Mouse (Mus musculus): ENCODE data around the gene Sppl3.

Sppl3 gene

DNA sequence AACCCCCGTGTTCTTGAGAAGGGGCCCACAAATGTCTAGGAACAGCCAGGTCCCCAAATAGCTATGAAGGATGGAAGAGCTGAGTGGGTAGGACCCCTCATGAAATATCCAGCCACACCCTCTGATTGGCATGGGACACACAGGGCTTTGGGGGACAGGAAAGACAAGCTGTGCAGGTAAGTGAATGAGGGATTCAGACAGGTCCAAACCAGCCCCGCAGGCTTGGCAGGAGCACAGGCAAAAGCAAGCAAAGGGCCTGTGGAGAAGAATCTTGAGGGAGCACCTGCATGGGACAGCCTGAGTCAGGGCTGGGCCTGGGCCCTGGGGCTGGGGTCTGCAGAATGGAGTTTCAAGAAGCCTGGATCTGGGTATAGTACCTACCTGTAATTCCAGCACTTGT, 10.4 kb upstream of the Sppl3 start:
- no peak for DNase-seq

DNA sequence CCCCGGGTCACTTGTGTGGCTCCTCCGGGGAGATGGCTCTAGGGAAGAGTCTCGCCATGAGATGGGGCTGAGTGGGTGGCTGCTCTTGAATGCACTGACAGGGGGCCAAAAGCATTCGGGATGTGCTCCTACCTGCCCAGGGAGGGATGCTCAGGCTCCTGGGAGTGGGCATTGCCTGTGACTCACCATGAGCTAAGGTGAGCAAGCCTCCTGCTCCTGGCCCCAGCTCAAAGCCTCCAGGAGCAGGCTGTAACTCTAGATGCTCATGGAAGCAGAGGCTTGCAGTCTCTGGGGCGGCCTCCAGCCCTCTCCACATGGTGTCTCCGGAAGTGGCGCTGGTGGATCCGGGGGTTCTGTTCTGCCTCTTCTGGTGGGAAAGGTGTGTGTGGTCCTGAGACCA, 9.5 kb upstream of the Sppl3 start:
- DNase-seq = no peak

DNA sequence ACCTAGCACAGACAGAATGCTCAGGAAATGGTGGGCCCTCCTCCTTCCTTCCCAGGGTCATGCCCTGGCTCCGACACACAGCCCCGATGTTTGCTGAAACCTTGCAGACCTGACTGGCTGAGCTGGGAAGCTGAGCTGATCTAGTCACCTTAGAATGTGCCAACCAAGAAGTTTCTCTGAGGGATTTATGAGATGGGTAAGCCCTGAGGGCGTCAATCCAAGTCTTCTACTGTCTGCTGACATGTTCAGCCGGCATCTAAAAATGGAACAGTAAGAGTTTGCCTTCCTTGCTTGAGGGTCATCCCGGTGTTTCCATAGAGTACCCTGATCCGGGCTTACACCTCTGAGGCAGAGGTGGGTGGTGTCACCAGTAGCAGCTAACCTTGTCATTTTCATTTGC, 8.2 kb upstream of the Sppl3 start:
- no peak for DNase-seq

DNA sequence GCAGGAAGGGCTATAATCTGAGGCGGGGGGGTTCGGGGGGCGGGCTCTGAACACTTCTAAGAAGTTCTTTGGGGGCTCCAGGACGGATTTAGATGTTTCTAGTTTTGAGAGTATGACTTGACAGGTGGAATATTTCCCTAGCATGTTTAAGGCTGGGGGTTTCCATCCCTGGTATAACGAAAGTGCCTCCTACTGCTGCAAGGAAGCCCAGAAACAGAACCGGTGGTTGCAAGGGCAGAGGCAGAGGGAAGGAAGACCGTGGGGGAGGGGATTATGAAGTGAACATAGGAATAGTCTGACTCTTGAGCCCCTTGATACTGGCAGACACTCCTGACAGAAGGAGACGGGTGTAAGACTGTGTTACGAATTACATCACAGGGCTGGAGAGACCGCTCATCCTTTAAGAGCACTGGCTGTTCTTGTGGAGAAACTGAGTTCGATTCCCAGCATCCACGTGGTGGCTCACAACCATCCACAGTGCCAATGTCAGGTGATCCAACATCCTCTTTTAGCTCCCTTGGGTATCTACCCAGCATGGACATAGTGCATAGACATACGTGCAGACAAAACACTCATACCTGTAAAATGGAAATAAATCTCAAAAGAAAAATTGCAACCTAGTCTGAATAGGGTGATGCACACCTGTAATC, 7.6 kb upstream of the Sppl3 start:
- no peak for DNase-seq

DNA sequence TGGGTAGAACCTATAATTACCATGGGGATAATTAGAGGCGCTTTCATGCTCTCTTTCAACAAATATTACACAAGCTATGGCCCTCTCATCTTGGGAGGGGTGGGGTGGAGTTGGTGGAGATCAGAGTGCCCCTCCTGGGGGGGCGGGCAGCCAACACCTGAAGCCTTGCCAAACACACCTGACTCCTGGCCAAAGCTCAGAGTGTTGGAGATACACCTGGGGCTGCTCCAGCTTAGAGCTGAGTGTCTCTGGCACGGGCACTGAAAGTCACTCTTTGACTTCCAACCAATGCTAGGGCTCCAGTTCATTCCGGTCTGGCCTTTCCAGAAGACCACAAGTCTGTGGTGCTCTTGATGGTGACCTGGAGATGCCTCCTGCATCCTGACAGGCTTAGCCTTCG, 3.2 kb upstream of the Sppl3 start:
- DNase-seq = no peak

DNA sequence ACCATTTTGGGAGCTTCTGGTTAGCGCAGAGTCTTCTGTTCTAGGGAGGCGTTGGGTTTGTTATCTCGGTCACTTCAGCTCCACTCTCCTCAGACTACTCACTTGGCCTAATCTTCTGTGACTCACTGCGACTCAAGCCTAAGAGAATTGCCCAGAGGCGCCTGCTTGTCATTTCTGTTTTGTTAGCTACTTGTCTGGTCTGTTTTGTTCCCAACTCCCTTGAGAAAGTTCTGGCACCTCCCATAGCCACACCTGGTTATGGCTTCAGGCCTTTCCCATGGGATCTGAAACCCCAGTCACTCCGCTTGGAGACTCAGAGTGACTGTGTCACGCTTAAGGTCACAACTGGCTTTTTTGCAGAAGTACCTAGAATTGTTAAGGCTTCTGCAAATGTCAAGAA, 2.6 kb upstream of the Sppl3 start:
- DNase-seq = no peak

DNA sequence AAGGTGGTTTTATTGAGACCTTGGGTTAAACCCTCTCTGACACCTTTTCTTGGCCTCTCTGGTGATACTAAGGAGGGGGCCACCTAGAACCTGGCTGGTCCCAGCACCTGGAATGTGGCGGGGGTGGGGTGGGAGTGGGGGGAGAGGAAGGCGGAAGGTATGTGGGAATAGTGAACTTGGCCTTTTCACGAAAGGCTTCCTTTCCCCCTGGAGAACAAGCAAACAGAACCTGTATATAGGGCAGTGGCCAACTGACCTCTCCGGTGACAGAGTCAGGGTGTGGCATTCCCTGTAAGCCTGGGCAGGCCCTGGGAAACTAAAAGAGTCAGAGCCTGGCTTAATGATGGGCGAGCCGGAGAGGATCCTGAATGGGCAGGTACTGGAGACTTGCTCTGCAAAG, 1.8 kb upstream of the Sppl3 start:
- DNase-seq = no peak

DNA sequence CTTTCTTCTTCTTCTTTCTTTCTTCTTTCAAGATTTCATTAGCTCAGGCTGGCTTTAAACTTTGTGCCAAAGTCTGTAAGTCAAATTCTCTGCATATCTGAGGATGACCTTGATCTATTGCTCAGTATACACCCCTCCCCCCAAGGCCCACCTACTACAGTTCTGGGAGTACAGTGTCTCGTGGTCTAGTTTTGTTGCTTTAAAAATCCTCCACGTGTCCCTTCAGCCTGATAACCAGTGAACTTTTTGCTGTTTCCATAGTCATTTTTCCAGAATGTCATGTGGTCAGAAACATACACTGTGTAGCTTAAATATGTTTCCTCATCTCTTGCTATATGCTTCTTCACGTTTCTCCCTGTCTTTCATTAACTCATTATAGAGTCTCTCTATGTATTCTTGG, 976 bp upstream of the Sppl3 start:
- no peak for DNase-seq

DNA sequence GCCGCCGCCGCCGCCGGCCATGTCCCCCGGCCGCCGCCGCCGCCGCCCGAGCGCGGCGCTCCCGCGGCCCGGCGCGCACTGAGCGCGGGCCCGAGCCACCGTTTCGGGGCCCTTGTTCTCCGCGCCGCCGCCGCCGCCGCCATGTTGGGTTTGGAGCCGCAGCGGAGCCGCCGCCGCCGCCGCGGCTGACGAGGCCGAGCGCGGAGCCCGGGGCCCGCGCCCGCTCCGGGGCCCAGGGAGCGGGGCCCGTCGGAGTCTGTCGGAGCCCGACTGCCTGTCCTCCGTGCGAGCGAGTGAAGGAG, 231 bp downstream of the Sppl3 start:
- DNase-seq = no peak

DNA sequence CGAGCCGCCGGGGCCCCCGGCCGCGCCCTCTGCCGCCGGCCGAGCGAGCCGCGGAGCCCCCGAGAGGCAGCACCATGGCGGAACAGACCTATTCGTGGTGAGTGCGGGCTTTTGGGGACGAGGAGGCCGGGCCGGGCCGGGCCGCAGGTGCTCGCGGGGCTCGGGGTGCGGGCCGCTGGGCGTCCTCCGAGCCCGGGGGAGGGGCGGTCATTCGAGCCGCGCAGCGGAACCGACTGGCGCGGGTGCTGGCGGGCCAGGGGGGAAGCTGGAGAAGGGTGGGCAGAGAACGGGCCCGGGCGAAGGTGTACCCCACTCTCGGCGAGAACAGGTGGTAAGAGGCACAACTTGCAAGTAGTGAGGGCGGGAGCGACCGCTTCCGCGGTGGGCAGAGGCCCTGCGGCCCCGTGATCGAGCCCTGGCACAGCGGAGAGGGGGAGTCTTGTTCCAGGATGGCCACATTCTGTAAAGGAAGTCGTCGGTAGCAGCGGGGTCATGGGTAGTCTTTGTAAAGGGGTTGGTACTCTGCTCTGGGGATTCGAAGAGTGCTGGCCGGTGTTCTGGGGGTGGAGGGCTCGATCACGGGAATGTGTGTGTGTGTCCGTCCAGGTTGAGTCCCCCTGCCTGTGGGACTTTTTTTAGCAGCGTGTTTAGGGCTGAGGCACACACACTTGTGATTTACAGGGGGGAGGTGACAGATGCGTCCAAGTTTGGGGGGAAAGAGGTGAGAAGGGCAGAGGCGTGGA, 753 bp downstream of the Sppl3 start:
- DNase-seq = peak; percentile 69 to 70

DNA sequence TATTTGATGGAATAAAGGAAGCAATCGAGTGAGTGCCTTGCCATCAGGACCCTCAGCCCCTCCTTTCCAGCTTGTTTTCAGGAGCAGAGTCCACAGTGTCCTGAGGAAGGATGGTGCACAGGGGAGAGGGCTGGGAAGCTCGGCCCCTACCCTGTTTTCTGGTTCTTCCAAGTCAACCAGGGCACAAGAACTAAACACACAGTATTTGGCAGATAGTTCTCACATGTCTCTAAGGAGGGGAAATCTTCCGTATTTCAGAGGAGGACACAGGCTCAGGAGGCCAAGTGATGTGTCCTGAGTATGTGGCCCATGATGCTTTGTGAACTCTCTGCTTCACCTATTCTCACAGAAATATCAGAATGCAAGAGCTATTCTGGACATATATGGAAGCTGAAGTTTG, 2.5 kb downstream of the Sppl3 start:
- no peak for DNase-seq

DNA sequence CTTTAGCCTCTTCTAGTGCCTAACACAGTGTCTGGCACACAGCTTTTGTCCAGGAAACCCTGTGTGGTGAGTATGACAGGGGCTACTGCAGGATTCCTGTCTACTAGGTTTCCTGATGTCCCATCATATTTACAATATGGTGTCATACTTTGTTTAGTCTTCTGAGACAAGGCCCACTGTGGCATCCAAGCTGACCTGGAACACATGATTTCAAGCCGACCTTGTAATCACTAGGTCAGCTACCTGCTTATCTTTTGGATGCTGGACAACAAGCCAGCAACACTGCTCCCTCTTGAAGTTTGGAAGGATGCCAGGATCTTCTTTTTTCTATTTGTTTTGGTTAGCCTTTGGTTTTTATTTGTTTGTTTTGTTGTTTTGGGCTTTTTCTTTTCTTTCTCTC, 3.6 kb downstream of the Sppl3 start:
- DNase-seq = no peak

DNA sequence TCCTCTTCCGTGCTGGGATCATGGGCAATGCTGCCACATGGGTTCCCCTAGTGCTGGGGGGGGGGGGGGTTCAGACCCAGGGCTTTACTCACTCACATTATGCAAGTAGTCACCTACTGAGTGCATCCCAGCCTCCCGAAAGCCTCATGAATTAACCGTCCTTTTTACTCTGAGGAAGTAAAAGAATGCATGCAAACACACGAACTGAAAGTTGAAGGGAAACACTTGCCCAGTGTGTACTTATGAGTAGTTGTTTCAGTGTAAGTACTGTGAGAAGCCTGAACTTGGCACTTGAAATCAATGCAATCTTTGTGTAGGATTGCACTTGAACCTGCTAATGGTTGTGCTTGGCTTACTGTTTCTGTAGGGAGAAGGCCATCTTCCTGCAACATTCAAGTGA, 4.2 kb downstream of the Sppl3 start:
- no peak for DNase-seq

DNA sequence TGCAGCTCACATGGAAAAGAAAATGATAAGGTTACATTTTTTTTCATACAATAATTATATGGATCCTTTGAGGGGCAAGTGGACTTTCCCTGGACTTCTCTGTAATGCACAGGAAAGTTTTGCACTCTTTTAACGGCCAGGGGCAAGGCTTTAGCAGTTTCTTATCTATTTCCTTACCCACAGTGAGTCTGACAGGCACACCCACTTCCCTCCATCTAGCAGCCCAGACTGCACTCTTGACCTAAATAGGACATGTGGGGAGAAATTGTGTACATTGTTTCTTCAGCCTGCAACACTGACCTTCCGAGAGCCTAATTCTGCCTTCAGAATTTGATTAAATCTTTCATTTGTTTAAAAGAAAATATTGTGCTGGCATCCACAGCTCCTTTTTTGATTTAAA, 7.3 kb downstream of the Sppl3 start:
- DNase-seq = no peak

DNA sequence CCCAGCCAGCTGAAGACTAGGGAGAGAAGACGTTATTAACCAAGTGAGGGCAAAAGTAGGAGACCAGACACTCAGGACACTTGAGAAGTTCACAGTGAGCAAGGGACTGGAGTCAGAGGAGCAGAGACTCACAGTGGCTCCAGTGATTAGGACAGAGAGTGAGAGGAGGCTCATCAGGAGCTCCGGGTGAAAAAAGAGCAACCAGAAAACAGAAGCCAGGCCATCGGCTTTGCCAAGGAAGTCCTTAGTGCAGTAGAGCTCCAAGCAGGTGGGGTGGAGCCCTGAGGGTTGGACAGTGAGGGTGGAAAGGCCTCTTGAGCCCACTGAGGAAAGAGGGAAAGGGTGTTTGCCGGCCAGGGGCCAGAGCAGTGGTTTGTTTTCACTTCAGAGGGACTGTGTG, 7.9 kb downstream of the Sppl3 start:
- DNase-seq = peak in 1 of 2 experiments; percentile 37

DNA sequence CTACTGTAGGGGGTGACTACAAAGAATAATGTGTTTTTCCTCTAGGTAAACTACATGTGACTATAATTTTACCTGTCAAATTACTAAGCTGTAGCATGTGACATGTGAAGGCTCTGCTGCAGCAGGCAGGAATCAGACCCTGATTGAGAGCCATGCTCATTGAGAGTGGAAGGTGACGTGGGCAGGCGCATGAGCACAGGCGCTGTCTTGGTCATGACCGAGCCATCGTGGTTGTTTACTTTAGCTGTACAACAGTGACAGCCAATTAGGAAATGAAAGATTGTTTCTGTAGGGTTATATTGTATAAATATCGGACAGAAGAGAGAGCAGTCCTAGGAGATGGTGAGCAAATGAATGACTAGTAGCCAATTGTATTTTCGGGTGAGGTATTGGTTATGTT, 11.1 kb downstream of the Sppl3 start:
- no peak for DNase-seq

DNA sequence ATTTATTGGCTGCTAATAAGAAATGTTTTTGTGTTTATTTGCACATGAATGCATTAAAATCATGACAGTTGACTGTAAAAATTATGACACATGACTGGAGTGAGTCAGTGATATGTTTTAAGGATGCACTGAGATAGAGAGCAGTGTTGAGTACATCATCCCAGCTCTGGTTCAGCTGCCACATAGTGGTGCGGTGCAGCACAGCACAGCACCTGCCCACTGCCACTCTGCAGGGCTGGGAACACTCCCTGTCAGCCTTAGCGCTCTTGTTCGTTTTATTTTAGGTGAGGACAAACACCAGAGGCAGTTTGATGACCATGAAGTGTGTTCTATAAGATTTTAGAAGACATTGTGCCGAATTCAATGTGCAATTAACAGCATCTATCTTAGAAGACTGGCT, 15.2 kb downstream of the Sppl3 start:
- DNase-seq = no peak

DNA sequence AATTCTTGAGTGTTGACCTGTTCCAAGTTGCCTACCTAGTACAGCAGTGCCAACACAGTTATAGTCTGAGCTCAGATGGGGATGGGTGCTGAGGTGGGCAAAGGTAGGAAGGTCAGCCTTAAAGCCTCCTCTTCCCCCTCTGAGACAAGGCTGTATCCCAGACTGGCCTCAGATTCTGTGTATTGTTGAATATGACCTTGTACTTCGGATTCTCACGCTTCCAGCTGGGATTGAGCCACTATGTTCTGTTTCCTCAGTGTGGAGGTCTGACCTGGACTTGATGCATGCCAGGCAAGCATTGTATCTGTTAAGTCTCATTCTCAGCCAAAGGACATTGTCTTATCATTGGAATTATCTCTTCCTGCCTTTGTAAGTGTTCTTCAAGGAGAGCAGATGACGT, 16.2 kb downstream of the Sppl3 start:
- DNase-seq = no peak

DNA sequence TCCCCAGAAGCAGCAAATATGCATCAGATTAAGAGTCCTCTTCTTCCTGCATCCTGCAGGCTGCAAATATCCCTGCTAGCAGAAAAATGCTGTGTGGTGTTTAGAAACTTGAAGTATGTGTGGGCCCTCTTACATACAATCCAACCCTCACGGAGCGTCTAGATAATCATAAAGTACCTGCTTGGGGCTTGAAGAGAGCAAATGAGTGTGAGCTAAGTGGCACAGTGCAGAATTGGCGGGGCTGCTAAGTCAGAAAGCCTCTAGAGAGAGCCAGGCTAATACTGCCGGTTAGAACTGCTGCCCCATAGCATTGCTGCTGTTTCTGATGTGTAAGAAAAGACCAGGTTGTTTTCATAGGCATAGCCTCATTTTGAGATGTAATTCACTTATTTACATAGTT, 18.0 kb downstream of the Sppl3 start:
- no peak for DNase-seq

DNA sequence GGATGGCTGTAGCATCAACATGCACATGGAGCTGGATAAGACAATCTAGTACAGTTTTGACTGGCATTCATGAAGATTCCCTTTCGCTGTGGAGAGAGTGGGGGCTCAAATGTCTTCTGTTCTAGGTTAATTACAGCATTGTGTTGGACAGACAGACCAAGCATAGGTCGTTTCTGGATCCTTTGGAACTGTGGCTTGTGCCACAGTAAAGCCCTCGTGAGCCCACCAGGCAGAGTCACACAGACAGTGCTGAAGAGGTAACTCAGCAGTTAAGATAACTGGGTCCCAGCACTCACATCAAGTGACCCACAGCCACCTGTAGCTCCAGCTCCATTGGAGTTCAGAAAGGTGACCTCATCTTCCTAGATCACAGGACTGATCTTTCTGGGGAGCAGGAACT, 18.6 kb downstream of the Sppl3 start:
- no peak for DNase-seq

DNA sequence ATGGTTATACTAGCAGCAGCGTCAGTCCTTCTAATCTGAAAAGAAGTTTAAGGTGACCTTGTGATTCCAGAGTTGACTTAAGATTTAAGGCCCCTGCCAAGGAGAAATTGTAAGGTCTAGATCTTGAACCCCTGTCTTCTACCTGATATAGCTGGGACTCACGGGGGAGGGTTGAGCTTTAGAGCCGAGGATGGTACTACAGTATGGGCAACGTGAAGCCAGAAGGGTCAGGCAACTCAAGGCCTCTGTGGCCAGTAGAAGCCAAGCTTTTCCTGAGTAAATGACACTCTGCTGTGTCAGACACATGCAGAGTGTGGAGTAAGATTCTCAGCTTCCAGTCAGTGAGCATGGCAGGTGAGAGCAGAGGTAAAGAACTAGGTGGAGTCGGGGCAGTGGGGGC, 20.6 kb downstream of the Sppl3 start:
- no peak for DNase-seq

DNA sequence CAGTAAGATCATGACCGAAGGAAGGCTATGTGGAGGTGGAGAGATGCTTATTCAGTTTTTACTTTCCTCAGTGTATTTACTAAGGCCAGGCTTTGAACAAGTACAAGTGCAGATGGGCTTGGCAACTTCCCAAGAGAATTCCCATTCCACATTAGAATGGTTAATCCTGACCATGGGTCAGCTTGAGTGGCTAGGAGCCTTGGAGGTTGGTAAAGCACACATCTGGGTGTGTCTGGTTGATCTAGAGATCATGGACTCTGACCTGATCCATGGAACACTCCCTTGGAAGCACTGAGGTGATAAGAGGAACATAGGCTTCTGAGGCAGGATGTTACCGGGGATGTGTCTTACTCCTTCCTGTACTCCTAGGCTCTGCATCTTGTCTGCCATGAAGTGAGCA, 21.7 kb downstream of the Sppl3 start:
- DNase-seq = no peak

DNA sequence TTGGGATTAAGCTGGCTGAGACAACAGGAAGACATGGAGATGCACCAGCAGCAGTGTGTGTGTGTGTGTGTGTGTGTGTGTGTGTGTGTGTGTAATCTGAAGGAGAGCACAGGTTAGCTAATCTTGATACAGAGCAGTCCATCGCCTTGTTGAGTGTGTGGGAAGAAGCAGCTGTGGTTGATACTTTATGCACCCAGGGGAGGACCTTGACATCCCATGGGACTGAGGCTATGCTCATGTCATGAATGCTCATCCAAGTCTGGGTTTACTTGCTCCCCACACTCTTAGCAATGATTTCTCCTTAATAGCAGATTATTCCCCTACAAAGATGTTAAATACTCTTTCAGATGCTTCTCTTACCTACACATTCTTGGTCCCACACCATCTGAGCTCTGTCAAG, 24.3 kb downstream of the Sppl3 start:
- DNase-seq = no peak

DNA sequence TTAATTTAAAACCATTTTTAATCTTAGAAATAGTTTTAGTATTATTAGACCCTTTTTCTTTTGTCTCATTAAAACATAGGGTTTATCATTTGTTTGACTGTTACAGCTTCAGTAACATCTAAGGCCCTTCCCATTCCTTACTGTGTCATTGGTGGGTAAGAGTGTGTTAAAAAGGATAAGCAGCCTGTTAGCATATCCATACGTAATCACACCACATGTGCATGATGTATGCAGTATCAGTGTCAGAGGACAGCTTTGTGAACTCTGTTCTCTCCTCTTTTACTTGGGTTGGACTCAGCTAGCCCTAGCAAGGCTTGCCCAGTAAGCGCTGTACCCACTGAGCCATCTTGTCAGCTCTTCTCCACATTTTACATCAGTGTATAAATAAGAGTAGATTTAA, 26.2 kb downstream of the Sppl3 start:
- no peak for DNase-seq

DNA sequence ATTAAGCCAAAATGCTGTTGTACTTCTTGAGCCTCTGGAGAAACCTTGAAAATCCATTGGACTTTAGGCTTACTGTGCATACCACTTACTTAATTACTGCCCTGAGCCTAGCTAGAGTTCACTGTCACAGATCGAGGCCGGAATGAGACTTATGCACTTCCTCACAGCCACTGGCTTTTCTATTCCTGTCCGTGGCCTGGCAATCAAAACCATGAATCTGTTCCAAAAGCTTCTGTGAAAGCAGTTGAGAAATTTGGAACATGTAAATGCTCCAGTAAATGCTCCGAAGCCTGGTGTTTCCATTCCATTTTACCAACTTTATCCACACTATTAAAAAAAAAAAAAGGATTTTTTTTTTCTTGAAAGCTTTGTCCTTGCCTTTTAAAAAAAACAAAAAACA, 29.8 kb downstream of the Sppl3 start:
- DNase-seq = peak; percentile 64 to 78

Measured in cerebellum, postnatal 25 days (tissue).